Mouse (Mus musculus): Measurements from ENCODE around the gene Susd1. TPM values are rescaled to one million over a fixed set of nuclear protein-coding genes. Genes with fewer than 3 reads are reported as not detected.

Susd1 gene
- total RNA-seq, 2 experiments from 2014 or later = 74.8 to 95.7 TPM

DNA sequence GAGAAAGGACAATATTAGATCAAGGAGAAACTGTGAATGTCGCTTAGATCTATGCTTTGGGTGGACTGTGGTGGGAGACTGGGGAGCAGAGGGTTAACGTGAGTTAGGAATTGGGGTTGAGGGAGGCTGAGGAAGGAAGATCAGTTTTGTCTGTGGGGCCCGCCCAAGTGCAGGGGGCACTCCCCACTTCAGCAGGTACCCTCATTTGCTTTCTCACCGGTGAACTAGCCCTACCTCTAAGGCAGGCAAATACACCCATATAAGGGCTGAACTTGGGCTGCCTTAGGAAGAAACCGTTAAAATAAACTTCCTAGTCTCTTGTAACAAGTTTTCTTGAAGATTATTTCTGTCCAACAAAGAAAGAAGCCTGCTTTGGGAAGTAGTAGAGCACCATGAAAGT lies 608 bp upstream of the Susd1 start:
- no peak for ATAC-seq (replicated peaks; ENCODE audit: poor library complexity, severe bottlenecking)

DNA sequence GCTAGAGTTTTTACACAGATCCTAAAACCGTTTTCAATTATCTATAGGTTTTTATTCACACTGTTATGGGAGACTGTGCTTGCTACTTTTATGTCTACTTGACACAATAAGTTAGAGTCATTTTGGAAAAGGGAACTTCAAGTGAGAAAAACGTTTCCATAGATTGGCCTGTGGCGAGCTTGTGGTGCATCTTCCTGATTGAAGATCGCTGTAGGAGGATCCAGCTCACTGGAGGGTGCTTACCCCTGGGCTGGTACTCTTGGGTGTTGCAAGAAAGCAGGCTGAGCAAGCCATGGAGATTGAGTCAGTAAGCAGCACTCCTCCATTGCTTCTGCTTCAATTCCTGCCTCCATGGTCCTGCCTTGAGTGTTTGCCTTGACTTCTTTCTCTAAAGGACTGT lies 2.5 kb downstream of the Susd1 start:
- peak; percentile 64 for ATAC-seq (replicated peaks; ENCODE audit: poor library complexity, severe bottlenecking)

DNA sequence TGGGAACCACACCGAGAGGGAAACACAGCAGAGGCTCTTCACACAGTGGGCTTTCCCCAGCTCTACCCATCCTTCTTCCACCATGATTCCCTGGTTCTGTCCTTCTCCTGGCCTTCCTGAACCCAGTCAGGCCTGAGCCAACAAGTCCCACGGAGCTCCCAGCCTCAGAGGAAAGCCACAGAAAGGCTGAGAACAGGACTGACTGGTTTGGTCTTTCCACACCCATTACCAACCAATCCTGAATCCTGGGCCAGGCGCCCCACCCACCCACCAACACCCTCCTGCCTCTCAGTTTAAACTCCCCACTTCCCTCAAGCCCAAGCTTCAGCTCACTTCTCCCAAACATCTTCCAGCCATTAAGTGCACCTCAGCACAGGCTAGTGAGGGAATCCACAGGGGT lies 4.4 kb downstream of the Susd1 start:
- ATAC-seq (replicated peaks; ENCODE audit: poor library complexity, severe bottlenecking) = no peak

DNA sequence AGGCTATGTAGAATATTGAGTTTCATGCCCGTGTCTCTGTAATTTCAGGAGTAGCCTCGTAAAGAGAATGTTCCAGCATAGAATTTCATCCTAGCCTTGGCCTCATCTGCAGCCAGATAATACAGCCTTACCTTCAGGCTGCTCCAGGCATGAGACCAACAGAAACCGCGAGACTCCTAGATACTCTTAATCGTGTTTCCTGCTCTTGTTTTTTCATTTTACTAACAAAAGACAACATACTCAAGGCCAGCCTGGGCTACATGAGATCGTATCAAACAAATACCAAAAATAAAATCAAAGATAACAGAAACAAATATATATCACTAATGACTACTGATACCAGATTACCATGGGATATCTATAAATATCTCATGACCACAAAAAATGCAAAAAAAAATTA lies 9.3 kb downstream of the Susd1 start:
- ATAC-seq (replicated peaks; ENCODE audit: poor library complexity, severe bottlenecking) = no peak

DNA sequence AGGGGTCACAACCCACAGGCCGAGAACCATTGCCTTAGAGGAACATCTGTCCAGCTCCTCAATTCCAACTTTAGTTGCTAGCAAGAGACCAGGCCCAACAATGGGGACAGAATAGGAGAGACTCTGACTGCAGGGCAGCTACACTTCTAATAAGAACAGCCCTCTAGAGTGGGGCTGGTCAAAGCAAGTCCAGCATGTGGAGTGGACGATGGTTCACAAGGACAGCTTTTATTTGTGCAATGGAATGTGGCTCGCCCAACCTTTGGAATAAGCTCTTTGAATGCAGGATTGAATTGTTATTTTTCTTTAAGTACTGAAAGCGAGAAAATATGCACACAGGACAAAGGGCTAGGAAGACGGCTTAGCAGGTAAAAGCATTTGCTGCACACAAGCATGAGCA lies 12.0 kb downstream of the Susd1 start:
- ATAC-seq (replicated peaks; ENCODE audit: poor library complexity, severe bottlenecking) = no peak

DNA sequence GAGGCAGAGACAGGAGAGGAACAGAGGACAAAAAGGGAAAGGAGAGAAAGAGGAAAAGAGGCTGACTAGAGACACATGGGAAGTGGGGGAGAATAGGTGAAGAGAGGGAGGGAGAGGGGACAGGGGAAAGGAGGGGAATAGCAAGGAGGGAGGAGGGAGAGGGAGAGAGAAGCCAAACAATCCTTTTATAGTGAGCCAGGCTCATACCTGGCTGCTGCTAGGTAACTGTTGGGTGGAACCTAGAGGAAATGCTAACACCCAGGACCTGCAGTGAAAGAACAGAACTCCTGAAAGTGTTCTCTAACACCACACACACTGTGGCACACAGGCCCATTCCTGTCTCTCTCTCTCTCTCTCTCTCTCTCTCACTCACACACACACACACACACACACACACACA lies 15.6 kb downstream of the Susd1 start:
- ATAC-seq (replicated peaks; ENCODE audit: poor library complexity, severe bottlenecking) = no peak

DNA sequence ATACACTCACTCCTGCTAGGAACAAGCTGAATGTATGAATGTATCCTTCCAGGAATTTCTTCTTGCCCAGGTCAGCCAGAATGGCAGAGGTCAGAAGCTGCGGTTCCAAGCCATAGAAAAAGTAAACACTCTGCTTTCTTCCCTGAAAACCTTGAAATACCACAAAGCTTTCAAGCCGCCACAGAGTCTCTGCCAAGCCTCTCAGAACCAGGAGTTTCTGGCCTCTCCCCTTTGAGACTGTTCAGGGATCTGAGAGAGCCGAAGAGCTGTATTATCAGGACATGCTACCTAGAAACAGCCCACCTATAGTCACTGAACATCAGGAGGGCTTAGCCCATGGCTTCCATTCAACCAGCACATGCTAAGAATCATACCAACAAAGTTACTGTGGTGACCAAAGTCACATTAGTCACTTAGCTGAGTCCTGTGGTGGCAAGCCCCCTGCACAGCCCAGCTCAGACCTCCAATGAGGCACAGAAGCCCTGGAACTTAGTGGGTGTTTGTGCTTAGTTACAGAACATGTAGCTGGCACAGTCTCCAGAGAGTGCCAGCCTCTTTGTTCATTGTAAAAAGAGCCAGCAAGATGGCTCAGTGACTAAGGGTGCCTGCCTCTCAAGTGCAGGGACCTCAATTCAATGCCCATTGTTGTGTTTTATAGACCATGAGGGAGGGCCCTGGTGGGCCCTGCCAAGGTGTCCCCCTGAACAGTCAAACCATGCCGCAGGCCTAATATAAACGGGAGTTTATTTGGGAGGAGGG lies 16.2 kb downstream of the Susd1 start:
- ATAC-seq (replicated peaks; ENCODE audit: poor library complexity, severe bottlenecking) = no peak

DNA sequence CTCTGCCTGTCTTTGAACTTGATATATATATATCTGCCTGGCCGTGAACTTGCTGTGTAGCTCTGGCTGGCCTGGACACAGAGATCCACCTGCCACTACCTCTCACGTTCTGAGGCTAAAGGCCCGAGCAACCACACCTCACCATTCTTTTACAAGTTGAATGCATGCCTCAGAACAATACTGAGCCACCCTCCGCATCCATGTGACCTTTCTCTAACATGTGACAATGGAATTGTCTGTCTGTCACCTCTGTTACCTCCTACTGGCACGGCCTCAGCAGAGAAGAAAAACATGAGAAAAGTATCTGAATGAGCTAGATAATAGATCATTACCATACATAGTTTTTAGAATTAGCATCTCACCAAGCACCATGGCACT lies 17.1 kb downstream of the Susd1 start:
- no peak for ATAC-seq (replicated peaks; ENCODE audit: poor library complexity, severe bottlenecking)

DNA sequence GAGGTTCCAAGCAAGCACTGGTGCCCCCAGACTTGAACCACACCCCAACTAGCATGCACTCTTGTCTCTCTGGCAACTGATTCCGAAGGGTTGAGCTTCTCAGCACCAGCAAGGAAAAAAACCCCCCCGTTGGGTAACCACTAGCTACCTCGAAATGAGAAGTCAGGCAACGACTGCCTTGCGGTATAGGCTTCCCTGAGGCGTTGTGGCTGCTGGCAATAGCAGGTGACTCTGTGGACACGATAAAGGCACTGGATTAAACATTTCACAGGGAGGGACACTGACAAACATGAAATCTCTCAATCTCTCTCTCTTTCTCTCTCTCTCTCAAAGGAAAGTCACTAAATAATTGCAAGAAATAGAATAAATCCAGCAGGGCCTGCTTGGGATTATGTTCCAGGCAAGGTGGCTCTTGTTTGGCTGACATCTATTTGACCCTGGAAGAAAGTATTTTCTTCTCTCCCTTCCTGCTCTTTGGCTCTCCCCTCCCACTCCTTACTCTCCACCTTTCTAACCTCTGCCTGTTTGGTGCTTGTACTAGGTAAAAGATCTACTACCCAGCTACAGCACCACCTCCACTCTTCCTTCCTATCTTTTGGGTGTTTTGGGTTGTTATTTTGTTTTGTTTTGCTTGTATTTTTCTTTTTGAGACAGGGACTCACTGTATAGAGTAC lies 17.6 kb downstream of the Susd1 start:
- ATAC-seq (replicated peaks; ENCODE audit: poor library complexity, severe bottlenecking) = peak; percentile 83

DNA sequence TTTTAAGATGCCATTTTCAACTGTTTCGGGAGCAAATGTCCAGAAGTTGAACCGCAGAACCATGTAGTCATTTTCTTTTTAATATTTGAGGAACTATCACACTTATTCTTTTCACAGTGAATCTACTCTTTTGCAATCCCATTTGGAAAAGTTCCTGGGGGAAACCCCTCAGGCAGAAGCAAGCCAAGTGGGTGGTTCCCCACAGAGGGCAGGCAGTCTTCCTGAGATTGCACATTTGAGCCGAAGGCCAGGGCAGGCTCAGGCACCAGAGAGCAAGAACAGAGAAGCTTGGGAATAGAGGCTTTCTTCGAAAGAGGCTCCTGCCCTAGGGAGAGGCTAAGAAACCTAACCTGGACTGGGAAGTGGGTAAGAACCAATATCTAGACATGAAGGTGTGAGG lies 19.2 kb downstream of the Susd1 start:
- peak; percentile 79 for ATAC-seq (replicated peaks; ENCODE audit: poor library complexity, severe bottlenecking)

DNA sequence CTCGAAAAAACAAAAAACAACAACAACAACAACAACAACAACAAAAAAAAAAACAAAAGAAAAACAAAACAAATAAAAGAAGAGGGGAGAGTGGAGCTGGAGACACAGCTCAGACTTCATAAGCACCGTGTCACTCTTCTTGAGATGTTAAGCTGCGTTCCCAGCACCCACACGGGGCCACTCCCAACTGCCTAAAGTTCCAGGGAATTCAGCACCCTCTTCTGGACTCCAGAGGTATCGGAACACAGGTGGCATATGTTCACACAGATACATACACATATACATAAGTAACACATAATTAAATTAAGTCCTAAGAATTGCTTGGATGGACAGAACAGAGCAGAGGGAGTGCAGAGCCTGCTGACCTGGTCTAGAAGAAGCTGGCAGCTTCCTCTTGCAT lies 25.0 kb downstream of the Susd1 start:
- no peak for ATAC-seq (replicated peaks; ENCODE audit: poor library complexity, severe bottlenecking)

DNA sequence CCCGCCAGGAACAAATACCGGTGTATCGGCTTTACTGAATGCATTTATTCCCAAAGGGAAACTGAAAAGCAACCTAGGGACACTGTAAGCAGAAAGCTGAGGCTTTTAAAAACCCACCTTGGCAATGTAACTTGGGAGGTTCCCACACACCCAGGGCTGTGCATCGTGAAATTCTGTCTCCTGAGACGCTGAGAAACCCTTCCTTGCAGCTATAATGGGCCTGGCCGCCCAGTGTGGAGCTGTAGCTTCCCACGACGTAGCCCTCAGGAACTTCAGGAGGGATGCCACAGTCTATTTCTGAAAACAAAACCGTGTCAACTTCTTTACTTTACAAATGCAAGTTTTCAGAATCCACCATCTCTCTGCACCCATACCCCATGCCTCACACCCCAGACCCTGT lies 27.3 kb downstream of the Susd1 start:
- ATAC-seq (replicated peaks; ENCODE audit: poor library complexity, severe bottlenecking) = no peak

DNA sequence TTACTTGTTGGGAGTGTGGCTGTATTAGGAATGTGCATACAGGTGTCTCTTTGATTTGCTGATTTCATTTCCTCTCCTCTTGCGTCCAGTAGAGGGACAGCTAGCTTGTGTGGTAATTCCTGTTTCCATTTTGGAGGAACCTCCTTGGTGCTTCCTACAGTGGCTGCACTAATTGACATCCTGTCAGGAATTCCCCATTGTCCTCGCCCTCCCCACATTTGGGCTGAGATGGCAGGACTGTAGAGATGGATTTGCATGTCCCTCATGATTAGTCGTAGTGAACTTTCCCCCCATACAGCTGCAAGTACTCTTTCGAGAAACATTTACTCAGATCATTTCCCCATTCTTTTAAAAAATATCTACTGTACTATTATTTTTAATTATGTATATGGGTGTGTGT lies 30.7 kb downstream of the Susd1 start:
- ATAC-seq (replicated peaks; ENCODE audit: poor library complexity, severe bottlenecking) = peak; percentile 35; the same call in 1 of the 2 replicates

DNA sequence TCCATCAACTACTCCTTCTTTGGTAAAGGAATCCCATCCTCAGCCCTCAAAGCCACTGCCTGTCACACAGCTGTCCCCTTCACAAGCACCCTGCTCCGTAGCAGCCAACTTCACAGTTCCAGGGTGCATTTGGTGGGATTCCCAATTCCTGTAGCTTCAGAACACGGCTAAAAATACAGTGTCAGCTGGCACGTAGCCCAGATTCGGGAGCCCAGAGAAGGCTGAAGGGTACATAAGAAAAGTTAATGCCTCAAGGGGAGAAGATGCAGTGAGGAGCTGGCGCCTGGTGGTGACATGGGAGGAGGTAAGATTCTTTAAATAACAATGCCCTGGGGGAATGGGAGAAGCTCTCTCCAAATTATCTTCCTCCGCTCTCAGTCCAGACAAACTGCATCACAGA lies 34.1 kb downstream of the Susd1 start:
- no peak for ATAC-seq (replicated peaks; ENCODE audit: poor library complexity, severe bottlenecking)

DNA sequence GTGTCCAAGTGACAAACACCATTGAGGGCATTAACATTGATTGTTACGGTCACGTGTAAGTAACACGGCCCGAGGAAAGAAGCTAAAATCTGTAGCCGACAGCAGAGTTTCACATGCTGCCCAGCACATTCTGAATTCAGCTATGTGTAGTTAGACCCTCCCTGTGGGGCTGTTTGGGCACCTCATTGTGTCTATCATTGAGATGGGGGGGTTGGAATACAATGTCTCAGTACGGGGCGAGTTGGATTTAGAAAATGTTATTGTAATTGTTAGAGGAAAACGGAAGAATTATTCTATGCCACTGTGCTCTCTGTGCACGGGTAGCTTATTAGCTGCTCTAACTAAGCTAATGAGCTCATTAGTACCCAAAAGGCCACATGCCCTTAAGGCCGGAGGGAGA lies 37.5 kb downstream of the Susd1 start:
- ATAC-seq (replicated peaks; ENCODE audit: poor library complexity, severe bottlenecking) = no peak

DNA sequence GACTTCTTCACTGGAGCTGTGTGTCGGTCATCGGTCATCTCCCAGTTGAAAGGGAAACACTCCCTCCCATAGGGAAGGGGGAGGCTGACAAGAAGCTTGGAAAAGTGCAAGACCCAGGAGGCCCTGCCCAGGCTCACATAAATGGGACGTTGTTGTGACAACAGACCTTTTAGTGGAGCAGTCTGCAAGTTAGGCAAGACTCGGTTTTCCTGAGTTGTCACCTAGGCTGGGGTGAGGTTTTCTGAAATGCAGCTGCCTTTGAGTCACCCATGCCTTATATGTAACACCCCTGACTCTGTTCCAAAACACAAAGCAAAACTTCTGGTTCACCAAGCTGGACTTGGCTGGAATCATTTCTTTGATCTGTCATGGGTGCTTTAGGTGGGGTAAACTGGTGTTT lies 39.1 kb downstream of the Susd1 start:
- ATAC-seq (replicated peaks; ENCODE audit: poor library complexity, severe bottlenecking) = peak; percentile 47; the same call in 1 of the 2 replicates

DNA sequence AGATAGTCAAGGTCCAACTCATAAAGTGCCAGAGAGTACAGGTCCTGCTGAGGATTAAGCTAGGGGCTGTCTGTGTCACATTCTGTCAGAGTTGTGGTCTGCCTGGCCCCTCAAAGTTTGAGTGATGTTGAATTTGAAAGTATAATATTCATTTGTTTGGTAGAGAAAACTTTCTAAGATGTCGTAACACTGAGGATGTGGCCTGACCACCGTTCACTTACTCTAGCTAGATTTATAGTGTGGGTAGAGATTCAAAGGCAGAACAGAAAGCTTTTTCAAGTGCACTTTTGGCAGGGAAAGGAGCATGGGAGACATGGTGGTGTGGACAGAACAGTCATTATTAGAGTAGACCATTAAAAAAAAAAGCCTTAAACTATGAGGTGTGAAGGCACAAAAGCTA lies 42.9 kb downstream of the Susd1 start:
- ATAC-seq (replicated peaks; ENCODE audit: poor library complexity, severe bottlenecking) = peak; percentile 80

DNA sequence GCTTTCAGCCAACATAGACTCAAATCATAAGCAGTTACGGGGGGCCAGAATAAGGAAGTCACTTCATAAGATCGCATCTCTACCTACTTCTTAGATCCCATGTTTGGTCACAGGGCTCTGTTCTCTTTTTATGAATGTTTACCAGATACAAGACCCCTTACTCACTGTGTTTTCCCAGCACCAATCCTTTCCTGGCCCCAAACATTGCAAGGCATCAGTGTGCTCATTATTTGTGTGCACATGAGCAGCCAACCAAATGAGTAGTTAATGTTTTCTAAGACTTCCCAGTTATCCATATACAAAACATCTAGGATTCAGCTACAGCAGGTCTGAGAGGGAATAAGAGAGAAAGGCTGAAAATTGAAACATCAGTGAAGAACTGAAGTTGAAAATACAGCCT lies 44.3 kb downstream of the Susd1 start:
- peak; percentile 20; the same call in 1 of the 2 replicates for ATAC-seq (replicated peaks; ENCODE audit: poor library complexity, severe bottlenecking)

DNA sequence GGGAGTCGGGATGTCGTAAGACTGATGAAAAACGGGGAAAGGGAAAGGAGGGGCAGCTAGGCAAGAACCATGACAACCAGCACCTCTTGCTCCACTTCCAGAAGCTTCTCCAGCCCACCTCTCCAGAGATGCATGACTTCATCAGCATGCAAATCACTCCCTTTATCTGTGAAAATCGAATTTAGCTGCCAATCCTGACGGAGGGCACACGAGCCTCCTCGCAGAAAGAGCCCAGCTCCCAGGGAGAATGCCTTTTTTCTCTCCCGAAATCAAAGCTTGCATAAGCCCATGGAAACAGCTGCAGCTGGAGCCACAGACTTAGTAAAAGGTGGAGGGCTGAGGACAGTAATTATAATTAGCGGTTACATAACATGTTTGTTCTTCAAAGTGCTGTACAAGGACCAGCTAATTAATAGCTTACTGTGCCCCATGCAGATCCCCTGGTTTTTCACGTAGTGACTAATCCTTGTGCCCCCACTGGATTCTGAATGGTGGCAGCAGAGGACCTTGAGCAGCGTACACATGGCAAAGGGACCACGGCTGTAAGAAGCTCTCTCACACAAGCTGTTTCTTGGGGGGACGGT lies 49.9 kb downstream of the Susd1 start:
- no peak for ATAC-seq (replicated peaks; ENCODE audit: poor library complexity, severe bottlenecking)

DNA sequence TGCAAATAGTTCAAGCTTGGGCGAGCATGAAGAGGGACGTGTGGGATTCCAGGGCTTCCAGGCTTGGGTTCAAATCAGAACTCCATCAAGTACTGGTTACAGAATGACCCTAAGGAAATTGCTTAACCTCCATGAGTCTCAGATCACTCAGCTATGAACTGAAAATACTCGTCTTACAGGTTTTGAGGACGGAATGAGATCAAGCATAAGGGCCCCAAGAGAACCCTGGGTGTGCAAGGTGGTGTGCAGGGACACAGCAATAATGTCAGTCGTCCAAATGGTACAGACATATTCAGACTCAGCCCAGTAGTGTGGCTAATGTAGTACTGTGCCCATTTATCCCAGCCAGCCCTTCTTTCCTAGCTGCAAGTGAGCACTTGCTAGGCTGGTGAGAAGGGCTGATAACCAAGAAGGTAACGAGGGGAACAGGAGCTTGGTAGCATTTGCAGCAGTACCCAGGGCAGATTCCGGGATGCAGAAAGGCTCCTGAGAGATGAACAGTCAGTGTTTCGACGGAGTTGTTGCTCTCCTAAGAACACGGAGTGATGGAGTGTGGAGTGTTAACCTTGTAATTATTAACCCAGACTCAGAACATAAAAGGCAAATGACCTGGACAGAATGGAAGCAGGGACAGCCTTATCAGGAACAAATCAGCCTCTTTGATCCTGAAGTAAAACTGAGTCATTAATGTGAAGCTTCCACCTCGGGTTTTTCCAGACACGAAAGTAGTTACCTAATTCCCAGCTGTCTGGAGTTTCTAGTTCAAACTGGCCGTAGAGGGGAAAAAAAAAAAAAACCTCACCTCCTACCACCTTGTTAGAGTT lies 50.8 kb downstream of the Susd1 start:
- no peak for ATAC-seq (replicated peaks; ENCODE audit: poor library complexity, severe bottlenecking)
